Mouse (Mus musculus): ENCODE measurements around the gene Gm5105. TPM values are rescaled to one million over a fixed set of nuclear protein-coding genes. Genes with fewer than 3 reads are reported as not detected.

Gene Gm5105
- polyA plus RNA-seq, 1 experiment from 2014 or later = not detected

GRCm38 (mm10) chr3:138001865-138002264 is 65.3 kb downstream of the Gm5105 start:
- ATAC-seq (ENCODE audit: low FRiP score, low TSS enrichment) = no peak
- WGBS = 78% methylated on average over 4 of the region's 4 CpGs

GRCm38 (mm10) chr3:138000724-138001069 is 66.5 kb downstream of the Gm5105 start:
- Histone ChIP-seq H3K4me2 (ENCODE audit: low read length) (no peak overlapping the region), H3K9me3 (ENCODE audit: control insufficient read depth, low read length) (0 out of 2 replicates have a peak, but pooled peaks cover 6% of the 10 kb centered on the region), H3K36me3 (ENCODE audit: control insufficient read depth, insufficient read depth, low read length) (no peaks in the 10 kb centered on the region), H3K4me3 (replicated peaks; ENCODE audit: low read depth, low read length) (no peak overlapping the region), H3K27ac (replicated peaks; ENCODE audit: low read depth, low read length) (no peak overlapping the region), H3K4me1 (ENCODE audit: control insufficient read depth, insufficient read depth, low read length) (peaks cover 5% of the 10 kb centered on the region; the same call in 1 of the 2 replicates), H3K9ac (replicated peaks; ENCODE audit: low read length) (no peak overlapping the region), H3K27me3 (ENCODE audit: control insufficient read depth, insufficient read depth, low read length) (no peaks in the 10 kb centered on the region)
- DNase-seq (no peak), ATAC-seq (ENCODE audit: low FRiP score, low TSS enrichment) (no peak)
- 81% methylated on average over 4 of the region's 4 CpGs for WGBS

More at GRCm38 (mm10) chr3:138001865-138002264, 65.3 kb downstream of the Gm5105 start:
- Histone ChIP-seq H3K36me3 (ENCODE audit: control insufficient read depth, insufficient read depth, low read length) (no peaks in the 10 kb centered on the region), H3K27me3 (ENCODE audit: control insufficient read depth, insufficient read depth, low read length) (no peaks in the 10 kb centered on the region), H3K9ac (replicated peaks; ENCODE audit: low read length) (no peak overlapping the region), H3K4me3 (replicated peaks; ENCODE audit: low read depth, low read length) (no peak overlapping the region), H3K4me2 (ENCODE audit: low read length) (no peak overlapping the region), H3K9me3 (ENCODE audit: control insufficient read depth, low read length) (0 out of 2 replicates have a peak, but pooled peaks cover 6% of the 10 kb centered on the region), H3K4me1 (ENCODE audit: control insufficient read depth, insufficient read depth, low read length) (peaks cover 5% of the 10 kb centered on the region; the same call in 1 of the 2 replicates), H3K27ac (replicated peaks; ENCODE audit: low read depth, low read length) (no peak overlapping the region)
- no peak for DNase-seq

DNA sequence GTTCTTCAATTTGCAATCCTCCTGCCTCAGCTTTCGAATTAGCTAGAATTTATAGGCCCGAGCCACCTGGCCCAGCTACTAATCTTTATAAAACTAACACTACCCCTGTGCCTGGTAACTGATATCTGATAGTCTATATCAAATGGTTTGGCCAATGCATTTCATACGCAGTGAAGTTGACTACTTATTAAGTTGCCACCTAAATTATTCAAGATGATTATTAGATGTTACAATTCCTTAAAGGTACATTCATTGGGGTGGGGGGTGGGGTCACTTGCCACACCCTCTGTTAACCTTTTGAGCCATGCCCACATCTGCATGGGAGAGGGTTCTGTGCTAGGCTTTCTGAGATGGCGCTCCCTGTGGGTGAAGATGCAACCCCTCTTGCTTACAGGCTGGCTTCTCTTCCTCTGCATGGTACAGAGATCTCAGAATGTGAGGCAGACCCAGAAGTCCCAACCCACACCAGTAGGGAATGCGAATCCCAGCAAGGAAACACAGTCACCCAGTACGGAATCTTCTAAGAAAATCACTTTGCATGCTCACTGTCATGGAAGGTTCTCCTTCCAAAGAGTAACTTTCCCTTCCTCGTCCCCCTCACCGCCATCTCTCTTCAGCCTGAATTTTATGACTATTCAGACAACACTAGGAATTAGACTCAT is 67.0 kb downstream of the Gm5105 start:
- Histone ChIP-seq H3K4me1 (ENCODE audit: control insufficient read depth, insufficient read depth, low read length) (peaks cover 5% of the 10 kb centered on the region; the same call in 1 of the 2 replicates), H3K27me3 (ENCODE audit: control insufficient read depth, insufficient read depth, low read length) (no peaks in the 10 kb centered on the region), H3K4me3 (replicated peaks; ENCODE audit: low read depth, low read length) (no peak overlapping the region), H3K4me2 (ENCODE audit: low read length) (no peak overlapping the region), H3K9me3 (ENCODE audit: control insufficient read depth, low read length) (0 out of 2 replicates have a peak, but pooled peaks cover 4% of the 10 kb centered on the region), H3K27ac (replicated peaks; ENCODE audit: low read depth, low read length) (no peak overlapping the region), H3K36me3 (ENCODE audit: control insufficient read depth, insufficient read depth, low read length) (no peaks in the 10 kb centered on the region), H3K9ac (replicated peaks; ENCODE audit: low read length) (no peak overlapping the region)
- no peak for DNase-seq
- WGBS = 96% methylated on average over 8 of the region's 8 CpGs
- no peak for ATAC-seq (ENCODE audit: low FRiP score, low TSS enrichment)

DNA sequence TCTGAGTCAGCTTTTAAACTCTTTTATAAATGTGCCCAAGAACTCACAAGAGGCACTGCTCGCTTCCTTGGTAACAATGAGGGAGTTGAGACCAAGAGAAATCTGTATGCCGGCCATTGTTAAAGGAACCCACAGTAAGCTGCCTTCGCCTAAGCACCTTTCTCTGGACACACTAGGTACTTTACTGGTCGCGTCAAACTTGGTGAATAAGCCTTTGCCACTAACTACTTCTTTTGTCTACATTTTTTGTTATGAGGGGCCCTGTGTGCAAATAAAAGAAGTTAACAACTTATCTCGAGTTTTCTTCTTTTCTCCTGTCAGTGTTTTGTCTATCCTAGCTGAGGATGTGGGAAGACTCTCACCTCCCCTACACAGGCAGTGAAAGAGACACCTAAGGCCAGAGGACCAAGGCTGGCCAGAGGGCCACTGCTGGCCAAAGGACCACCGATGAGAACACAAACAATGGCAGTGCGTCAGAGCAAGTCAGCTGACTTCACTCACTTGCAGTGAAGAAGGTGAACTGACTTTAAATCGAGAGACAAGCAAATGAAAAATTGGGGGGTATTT is 67.9 kb downstream of the Gm5105 start:
- no peak overlapping the region for H3K9ac ChIP-seq (replicated peaks; ENCODE audit: low read length)
- no peaks in the 10 kb centered on the region for H3K27me3 ChIP-seq (ENCODE audit: control insufficient read depth, insufficient read depth, low read length)
- 0 out of 2 replicates have a peak overlapping the region, but pooled peaks have one; percentile 6 for H3K4me2 ChIP-seq (ENCODE audit: low read length)
- no peaks in the 10 kb centered on the region for H3K9me3 ChIP-seq (ENCODE audit: control insufficient read depth, low read length)
- no peak overlapping the region for H3K4me3 ChIP-seq (replicated peaks; ENCODE audit: low read depth, low read length)
- H3K4me1 ChIP-seq (ENCODE audit: control insufficient read depth, insufficient read depth, low read length) = peaks cover 5% of the 10 kb centered on the region; the same call in 1 of the 2 replicates
- 41% methylated on average over 9 of the region's 9 CpGs for WGBS
- DNase-seq = peak; percentile 21
- H3K27ac ChIP-seq (replicated peaks; ENCODE audit: low read depth, low read length) = no peak overlapping the region
- ATAC-seq (ENCODE audit: low FRiP score, low TSS enrichment) = no peak
- H3K36me3 ChIP-seq (ENCODE audit: control insufficient read depth, insufficient read depth, low read length) = no peaks in the 10 kb centered on the region

Other genes starting within 250 kb of the Gm5105 start
- 916 and 1,070 TPM in 2 replicates for gene H2afz, start 202.9 kb downstream of the Gm5105 start, polyA plus RNA-seq (2014; fragmentation: Nextera tagmentation; extraction: Ambion mirVana)
- 14.0 and 15.8 TPM in 2 replicates for gene Dnajb14, start 199.7 kb downstream of the Gm5105 start, polyA plus RNA-seq (2014; fragmentation: Nextera tagmentation; extraction: Ambion mirVana)
- 130 and 139 TPM in 2 replicates for gene Lamtor3, start 148.9 kb downstream of the Gm5105 start, polyA plus RNA-seq (2014; fragmentation: Nextera tagmentation; extraction: Ambion mirVana)
- 1.0 and 1.2 TPM in 2 replicates for gene Dapp1, start 85.8 kb downstream of the Gm5105 start, polyA plus RNA-seq (2014; fragmentation: Nextera tagmentation; extraction: Ambion mirVana)
- gene 1110002E22Rik, start 2.3 kb downstream of the Gm5105 start, polyA plus RNA-seq (2014; fragmentation: Nextera tagmentation; extraction: Ambion mirVana) = 0.12 and 0.18 TPM in 2 replicates
- gene Trmt10a, start 76.1 kb upstream of the Gm5105 start, polyA plus RNA-seq (2014; fragmentation: Nextera tagmentation; extraction: Ambion mirVana) = 7.6 and 10.1 TPM in 2 replicates
- 6.6 and 7.0 TPM in 2 replicates for gene Mttp, start 77.6 kb upstream of the Gm5105 start, polyA plus RNA-seq (2014; fragmentation: Nextera tagmentation; extraction: Ambion mirVana)
- not detected in 2 replicates for gene 4930579F01Rik, start 126.4 kb upstream of the Gm5105 start, polyA plus RNA-seq (2014; fragmentation: Nextera tagmentation; extraction: Ambion mirVana)
- gene Adh7, start 150.4 kb upstream of the Gm5105 start, polyA plus RNA-seq (2014; fragmentation: Nextera tagmentation; extraction: Ambion mirVana) = 1.1 and 1.4 TPM in 2 replicates
- gene Adh1, start 193.6 kb upstream of the Gm5105 start, polyA plus RNA-seq (2014; fragmentation: Nextera tagmentation; extraction: Ambion mirVana) = 0.32 and 0.51 TPM in 2 replicates
- gene Adh6a, start 245.9 kb upstream of the Gm5105 start, polyA plus RNA-seq (2014; fragmentation: Nextera tagmentation; extraction: Ambion mirVana) = not detected in 2 replicates

All from midbrain, embryonic 14.5 days (tissue).